Mouse (Mus musculus): ENCODE data around the gene Golga7b. TPM values are rescaled to one million over a fixed set of nuclear protein-coding genes. Genes with fewer than 3 reads are reported as not detected.

The Golga7b gene
- total and polyA plus RNA-seq, 2 experiments from 2014 or later: 0.30 TPM; not detected in 1

- ATAC-seq (ENCODE audit: insufficient read depth, low read depth) (peak; percentile 82), DNase-seq (ENCODE audit: low spot score) (peak; percentile 58)
- Histone ChIP-seq H3K9ac (replicated peaks; ENCODE audit: low read depth, low read length) (0 out of 2 replicates have a peak overlapping the region, but pooled peaks have one; percentile 33), H3K4me2 (ENCODE audit: low read depth, low read length) (peak overlapping the region; percentile 49), H3K4me3 (ENCODE audit: low read depth, low read length) (no peak overlapping the region), H3K4me1 (ENCODE audit: control insufficient read depth, insufficient read depth) (peaks cover 19% of the 10 kb centered on the region; the same call in 1 of the 2 replicates), H3K9me3 (replicated peaks; ENCODE audit: control insufficient read depth, low read length) (no peaks in the 10 kb centered on the region), H3K27me3 (ENCODE audit: control insufficient read depth, insufficient read depth, low read length) (no peaks in the 10 kb centered on the region), H3K36me3 (replicated peaks; ENCODE audit: control insufficient read depth, insufficient read depth, low read length) (no peaks in the 10 kb centered on the region), H3K27ac (ENCODE audit: low read depth) (peak overlapping the region; percentile 95)
- TF ChIP-seq EP300 (IDR thresholded peaks at IDR 0.05; ENCODE audit: low read depth) (no peak), CTCF (IDR thresholded peaks at IDR 0.05; ENCODE audit: low read depth) (no peak; the same call in 1 of the 2 replicates)
- 12% methylated on average over 4 of the region's 4 CpGs for WGBS
These were observed 9.6 kb upstream of the Golga7b start for GRCm38 (mm10) chr19:42237602-42238340.

- ATAC-seq (ENCODE audit: insufficient read depth, low read depth): peak; percentile 91
- WGBS: 25% methylated on average over 7 of the region's 7 CpGs
These were observed 9.0 kb upstream of the Golga7b start for GRCm38 (mm10) chr19:42238341-42238715.

GRCm38 (mm10) chr19:42240881-42241280 lies 6.5 kb upstream of the Golga7b start:
- 43% methylated on average over 8 of the region's 8 CpGs for WGBS
- no peak overlapping the region for H3K27ac ChIP-seq (ENCODE audit: low read depth)
- DNase-seq (ENCODE audit: low spot score) (no peak), ATAC-seq (ENCODE audit: insufficient read depth, low read depth) (no peak)
- H3K4me2 ChIP-seq (ENCODE audit: low read depth, low read length): no peak overlapping the region
- H3K9me3 ChIP-seq (replicated peaks; ENCODE audit: control insufficient read depth, low read length): no peaks in the 10 kb centered on the region
- no peak overlapping the region for H3K4me3 ChIP-seq (ENCODE audit: low read depth, low read length)
- no peaks in the 10 kb centered on the region for H3K27me3 ChIP-seq (ENCODE audit: control insufficient read depth, insufficient read depth, low read length)
- TF ChIP-seq EP300 (IDR thresholded peaks at IDR 0.05; ENCODE audit: low read depth): no peak
- TF ChIP-seq CTCF (IDR thresholded peaks at IDR 0.05; ENCODE audit: low read depth): no peak
- H3K36me3 ChIP-seq (replicated peaks; ENCODE audit: control insufficient read depth, insufficient read depth, low read length): no peaks in the 10 kb centered on the region
- H3K4me1 ChIP-seq (ENCODE audit: control insufficient read depth, insufficient read depth): peaks cover 19% of the 10 kb centered on the region; the same call in 1 of the 2 replicates
- no peak overlapping the region for H3K9ac ChIP-seq (replicated peaks; ENCODE audit: low read depth, low read length)

More at GRCm38 (mm10) chr19:42238341-42238715, 9.0 kb upstream of the Golga7b start:
- Histone ChIP-seq H3K27ac (ENCODE audit: low read depth) (peak overlapping the region; percentile 95), H3K4me3 (ENCODE audit: low read depth, low read length) (no peak overlapping the region), H3K27me3 (ENCODE audit: control insufficient read depth, insufficient read depth, low read length) (no peaks in the 10 kb centered on the region), H3K9me3 (replicated peaks; ENCODE audit: control insufficient read depth, low read length) (no peaks in the 10 kb centered on the region), H3K4me1 (ENCODE audit: control insufficient read depth, insufficient read depth) (peaks cover 19% of the 10 kb centered on the region; the same call in 1 of the 2 replicates), H3K9ac (replicated peaks; ENCODE audit: low read depth, low read length) (0 out of 2 replicates have a peak overlapping the region, but pooled peaks have one; percentile 33), H3K36me3 (replicated peaks; ENCODE audit: control insufficient read depth, insufficient read depth, low read length) (no peaks in the 10 kb centered on the region), H3K4me2 (ENCODE audit: low read depth, low read length) (peak overlapping the region; percentile 49)
- TF ChIP-seq CTCF (IDR thresholded peaks at IDR 0.05; ENCODE audit: low read depth) (no peak), EP300 (IDR thresholded peaks at IDR 0.05; ENCODE audit: low read depth) (no peak; the same call in 1 of the 2 replicates)
- DNase-seq (ENCODE audit: low spot score): peak; percentile 71

- TF ChIP-seq CTCF (IDR thresholded peaks at IDR 0.05; ENCODE audit: low read depth) (no peak), EP300 (IDR thresholded peaks at IDR 0.05; ENCODE audit: low read depth) (no peak)
- ATAC-seq (ENCODE audit: insufficient read depth, low read depth) (no peak), DNase-seq (ENCODE audit: low spot score) (no peak)
- no peak overlapping the region for H3K27ac ChIP-seq (ENCODE audit: low read depth)
- no peak overlapping the region for H3K9ac ChIP-seq (replicated peaks; ENCODE audit: low read depth, low read length)
- H3K9me3 ChIP-seq (replicated peaks; ENCODE audit: control insufficient read depth, low read length): no peaks in the 10 kb centered on the region
- H3K4me1 ChIP-seq (ENCODE audit: control insufficient read depth, insufficient read depth): peaks cover 10% of the 10 kb centered on the region; the same call in 1 of the 2 replicates
- H3K36me3 ChIP-seq (replicated peaks; ENCODE audit: control insufficient read depth, insufficient read depth, low read length): no peaks in the 10 kb centered on the region
- H3K4me2 ChIP-seq (ENCODE audit: low read depth, low read length): no peak overlapping the region
- H3K27me3 ChIP-seq (ENCODE audit: control insufficient read depth, insufficient read depth, low read length): no peaks in the 10 kb centered on the region
- no peak overlapping the region for H3K4me3 ChIP-seq (ENCODE audit: low read depth, low read length)
- WGBS: 42% methylated on average over 3 of the region's 3 CpGs
These were observed 4.0 kb upstream of the Golga7b start for GRCm38 (mm10) chr19:42243401-42243800.

GRCm38 (mm10) chr19:42246626-42247025 lies 748 bp upstream of the Golga7b start:
- Histone ChIP-seq H3K27me3 (ENCODE audit: control insufficient read depth, insufficient read depth, low read length) (no peaks in the 10 kb centered on the region), H3K36me3 (replicated peaks; ENCODE audit: control insufficient read depth, insufficient read depth, low read length) (no peaks in the 10 kb centered on the region), H3K27ac (ENCODE audit: low read depth) (no peak overlapping the region), H3K9me3 (replicated peaks; ENCODE audit: control insufficient read depth, low read length) (no peaks in the 10 kb centered on the region), H3K9ac (replicated peaks; ENCODE audit: low read depth, low read length) (no peak overlapping the region), H3K4me3 (ENCODE audit: low read depth, low read length) (no peak overlapping the region), H3K4me1 (ENCODE audit: control insufficient read depth, insufficient read depth) (no peaks in the 10 kb centered on the region), H3K4me2 (ENCODE audit: low read depth, low read length) (no peak overlapping the region)
- ATAC-seq (ENCODE audit: insufficient read depth, low read depth) (no peak), DNase-seq (ENCODE audit: low spot score) (no peak)
- TF ChIP-seq CTCF (IDR thresholded peaks at IDR 0.05; ENCODE audit: low read depth) (no peak), EP300 (IDR thresholded peaks at IDR 0.05; ENCODE audit: low read depth) (no peak)
- 46% methylated on average over 5 of the region's 5 CpGs for WGBS
